Mouse (Mus musculus) cerebellum, postnatal 14 days (tissue): Measurements from ENCODE around the gene Patj.

Source experiments
- DNase-seq, 2 experiments: peaks; one replicate each; pipeline ENCODE4 v3.0.0; 2021; ENCODE audit warnings: mixed read lengths in 2 of 2

Gene Patj

GRCm38 (mm10) chr4:98449564-98450263 is 54.1 kb downstream of the Patj start:
- DNase-seq, result no peak

GRCm38 (mm10) chr4:98450308-98450707 is 54.7 kb downstream of the Patj start:
- DNase-seq, result no peak

- DNase-seq, result no peak
Observed at GRCm38 (mm10) chr4:98450829-98451228, 55.2 kb downstream of the Patj start.

GRCm38 (mm10) chr4:98451259-98451658 is 55.7 kb downstream of the Patj start:
- no peak for DNase-seq

GRCm38 (mm10) chr4:98452725-98453124 is 57.1 kb downstream of the Patj start:
- no peak for DNase-seq

- no peak for DNase-seq
Observed at GRCm38 (mm10) chr4:98453231-98453630, 57.6 kb downstream of the Patj start.

GRCm38 (mm10) chr4:98455352-98455751 is 59.8 kb downstream of the Patj start:
- no peak for DNase-seq

- DNase-seq, result no peak
Observed at GRCm38 (mm10) chr4:98455910-98456309, 60.3 kb downstream of the Patj start.

GRCm38 (mm10) chr4:98461804-98462341 is 66.3 kb downstream of the Patj start:
- DNase-seq, result no peak

- DNase-seq, result no peak
Observed at GRCm38 (mm10) chr4:98465476-98465875, 69.9 kb downstream of the Patj start.

- no peak for DNase-seq
Observed at GRCm38 (mm10) chr4:98465886-98466285, 70.3 kb downstream of the Patj start.

- DNase-seq, result no peak
Observed at GRCm38 (mm10) chr4:98471376-98471775, 75.8 kb downstream of the Patj start.

GRCm38 (mm10) chr4:98473491-98473890 is 77.9 kb downstream of the Patj start:
- DNase-seq, result peak; percentile 75 to 80

GRCm38 (mm10) chr4:98478005-98478404 is 82.4 kb downstream of the Patj start:
- no peak for DNase-seq

GRCm38 (mm10) chr4:98486475-98486874 is 90.9 kb downstream of the Patj start:
- no peak for DNase-seq

- DNase-seq, result no peak
Observed at GRCm38 (mm10) chr4:98486901-98487300, 91.3 kb downstream of the Patj start.

- DNase-seq, result no peak
Observed at GRCm38 (mm10) chr4:98489386-98489785, 93.8 kb downstream of the Patj start.

- DNase-seq, result no peak
Observed at GRCm38 (mm10) chr4:98498341-98498740, 102.8 kb downstream of the Patj start.

- DNase-seq, result peak in 1 of 2 experiments; percentile 21
Observed at GRCm38 (mm10) chr4:98500182-98500581, 104.6 kb downstream of the Patj start.

GRCm38 (mm10) chr4:98500875-98501274 is 105.3 kb downstream of the Patj start:
- DNase-seq, result peak in 1 of 2 experiments; percentile 22

- DNase-seq, result no peak
Observed at GRCm38 (mm10) chr4:98504743-98505142, 109.2 kb downstream of the Patj start.

- DNase-seq, result peak in 1 of 2 experiments; percentile 17
Observed at GRCm38 (mm10) chr4:98508471-98509271, 113.1 kb downstream of the Patj start.

GRCm38 (mm10) chr4:98509939-98510338 is 114.4 kb downstream of the Patj start:
- no peak for DNase-seq

- peak; percentile 42 to 47 for DNase-seq
Observed at GRCm38 (mm10) chr4:98511296-98511695, 115.7 kb downstream of the Patj start.
